Mouse (Mus musculus) C2C12 (cell line): ENCODE data around the gene Fam19a3. TPM values are rescaled to one million over a fixed set of nuclear protein-coding genes. Genes with fewer than 3 reads are reported as not detected.
A peak's percentile ranks its signal among the peaks of the same experiment; 100 is the strongest.

Experiments used
- H3K27me3 ChIP-seq: one replicate; pipeline ENCODE4 v1.6.1; 2011; ENCODE audit not compliant: control insufficient read depth, insufficient read depth, insufficient read length
- H3K36me3 ChIP-seq: one replicate; pipeline ENCODE4 v1.6.1; 2011; ENCODE audit not compliant: control insufficient read depth, insufficient read depth
- H3K4me3 ChIP-seq: one replicate; pipeline ENCODE4 v1.5.1; 2011; ENCODE audit warnings: mild to moderate bottlenecking, control low read depth; ENCODE audit not compliant: poor library complexity, insufficient read depth, severe bottlenecking
- H3K79me2 ChIP-seq: one replicate; pipeline ENCODE4 v1.6.1; 2011; ENCODE audit not compliant: control insufficient read depth, insufficient read depth
- H3K79me3 ChIP-seq: one replicate; pipeline ENCODE4 v1.6.1; 2011; ENCODE audit warnings: low read depth, control low read depth
- H3ac ChIP-seq: one replicate; pipeline ENCODE3; 2011; ENCODE audit warnings: low read depth; ENCODE audit not compliant: control insufficient read depth, insufficient read length
- CEBPB ChIP-seq: IDR thresholded peaks from one replicate; pipeline ENCODE4 v1.6.1; 2011; ENCODE audit warnings: low read depth, mild to moderate bottlenecking, control low read depth, moderate library complexity
- CTCF ChIP-seq: IDR thresholded peaks from one replicate; pipeline ENCODE4 v1.5.1; 2011; ENCODE audit not compliant: control insufficient read depth, insufficient read depth, insufficient read length
- FOSL1 ChIP-seq: IDR thresholded peaks from one replicate; pipeline ENCODE4 v1.8.0; 2011; ENCODE audit warnings: mild to moderate bottlenecking, low read length; ENCODE audit not compliant: poor library complexity, insufficient read depth, severe bottlenecking
- MAX ChIP-seq: IDR thresholded peaks from one replicate; pipeline ENCODE4 v1.6.1; 2011; ENCODE audit warnings: mild to moderate bottlenecking, control low read depth
- MYOD1 ChIP-seq: IDR thresholded peaks from one replicate; pipeline ENCODE4 v1.6.1; 2011; ENCODE audit warnings: low read depth; ENCODE audit not compliant: control insufficient read depth, insufficient read length
- MYOG ChIP-seq: IDR thresholded peaks from one replicate; pipeline ENCODE4 v1.6.1; 2011; ENCODE audit not compliant: control insufficient read depth, insufficient read length; ENCODE audit errors: extremely low read depth
- USF1 ChIP-seq: IDR thresholded peaks from one replicate; pipeline ENCODE4 v1.6.1; 2011; ENCODE audit warnings: low read depth, mild to moderate bottlenecking, control low read depth, moderate library complexity
- polyA plus RNA-seq: library from polyadenylated mRNA; unstranded; fragments of >200 nt; fragmentation: generic; extraction: Trizol; gene quantifications from one replicate; pipeline ENCODE4 v1.2.1, GENCODE M21; 2012; ENCODE audit warnings: missing spikeins

Gene Fam19a3
- polyA plus RNA-seq, 1 experiment, result not detected

DNA sequence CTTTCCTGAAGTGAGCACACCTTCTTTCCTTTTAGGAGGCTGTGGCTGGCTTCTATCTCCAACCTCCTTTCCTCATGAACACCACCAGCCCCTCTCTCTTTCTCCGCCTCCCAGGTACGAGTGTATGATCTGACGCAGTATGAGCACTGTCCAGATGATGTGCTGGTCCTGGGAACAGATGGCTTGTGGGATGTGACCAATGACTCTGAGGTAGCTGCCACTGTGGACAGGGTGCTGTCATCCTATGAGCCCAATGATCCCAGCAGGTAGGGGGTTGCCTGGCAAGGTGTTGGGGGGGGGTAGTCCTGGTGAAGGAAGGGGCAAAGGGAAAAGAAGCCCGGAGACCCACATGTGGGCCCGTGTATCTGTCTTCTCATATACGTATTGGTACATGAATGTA, 3.6 kb upstream of the Fam19a3 start:
- no peak overlapping the region for H3K4me3 ChIP-seq
- TF ChIP-seq CEBPB (no peak), MAX (no peak), MYOD1 (no peak), MYOG (no peak), CTCF (no peak), FOSL1 (no peak), USF1 (no peak)
- H3K79me3 ChIP-seq, result peaks cover 8% of the 10 kb centered on the region
- H3K27me3 ChIP-seq, result no peaks in the 10 kb centered on the region
- peaks cover 14% of the 10 kb centered on the region for H3K79me2 ChIP-seq
- H3K36me3 ChIP-seq, result no peaks in the 10 kb centered on the region
- H3ac ChIP-seq, result no peak overlapping the region

DNA sequence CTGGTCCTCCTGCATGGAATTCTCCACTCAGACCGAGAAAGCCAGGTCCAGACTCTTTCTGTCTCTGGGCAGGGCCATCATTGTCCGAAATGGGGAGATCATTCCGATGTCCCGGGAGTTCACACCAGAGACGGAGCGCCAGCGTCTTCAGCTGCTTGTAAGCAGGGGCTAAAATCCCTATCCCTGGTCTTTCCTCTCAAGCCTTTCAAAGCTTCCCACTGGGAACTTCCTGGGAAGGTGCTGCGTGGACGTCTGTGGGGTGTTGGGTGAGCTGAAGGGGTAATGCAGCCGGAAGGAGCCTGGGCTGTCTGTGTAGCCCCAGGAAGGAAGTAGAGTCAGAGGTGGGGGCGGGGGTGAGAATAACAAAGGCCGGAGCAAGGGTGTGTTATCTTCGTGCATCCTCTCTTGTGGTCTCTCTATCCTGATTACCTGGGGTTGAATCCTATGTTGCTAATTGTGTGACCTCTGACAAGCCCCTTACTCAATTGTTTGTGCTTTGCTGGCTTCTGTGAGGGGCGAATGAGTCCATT, 2.4 kb upstream of the Fam19a3 start:
- TF ChIP-seq MYOD1 (no peak), MAX (no peak), USF1 (no peak)
- peaks cover 2% of the 10 kb centered on the region for H3K79me3 ChIP-seq
- H3K4me3 ChIP-seq, result no peak overlapping the region
- H3ac ChIP-seq, result no peak overlapping the region
- no peaks in the 10 kb centered on the region for H3K36me3 ChIP-seq
- H3K27me3 ChIP-seq, result no peaks in the 10 kb centered on the region
- H3K79me2 ChIP-seq, result peaks cover 2% of the 10 kb centered on the region

DNA sequence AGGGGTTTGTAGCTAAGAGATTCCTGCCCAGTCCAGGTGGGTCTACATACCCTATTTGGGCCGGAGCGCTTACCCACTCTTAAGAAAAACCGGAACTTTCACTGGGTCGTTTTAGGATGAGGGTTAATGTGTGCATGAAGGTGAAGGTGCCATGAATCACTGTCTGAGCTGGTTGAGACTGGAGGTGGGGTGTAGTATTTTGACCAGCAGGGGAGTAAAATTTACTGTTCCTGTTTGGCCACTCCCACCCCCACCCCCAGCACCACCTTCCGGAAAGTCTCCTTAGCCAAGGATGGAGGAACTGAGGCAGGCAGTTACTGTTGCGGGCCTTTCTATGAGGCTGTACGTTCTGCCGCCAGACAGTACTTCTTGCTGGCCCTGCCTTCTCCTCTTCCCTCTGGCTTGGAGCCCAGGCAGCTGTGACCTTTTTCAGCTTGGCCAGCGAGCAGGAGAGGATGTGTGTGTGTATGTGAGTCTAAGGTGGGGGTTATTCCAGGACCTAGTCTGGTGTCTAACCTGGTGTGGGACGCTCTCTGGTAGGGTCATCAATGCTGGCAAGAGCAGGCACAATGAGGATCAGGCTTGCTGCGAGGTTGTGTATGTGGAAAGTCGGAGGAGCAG, 531 bp upstream of the Fam19a3 start:
- Histone ChIP-seq H3K79me3 (no peaks in the 10 kb centered on the region), H3K27me3 (peaks cover 9% of the 10 kb centered on the region), H3K4me3 (no peak overlapping the region), H3K79me2 (no peaks in the 10 kb centered on the region), H3ac (no peak overlapping the region), H3K36me3 (no peaks in the 10 kb centered on the region)
- TF ChIP-seq MYOG (no peak), CTCF (no peak), MAX (no peak), USF1 (no peak), FOSL1 (no peak), MYOD1 (no peak), CEBPB (no peak)

DNA sequence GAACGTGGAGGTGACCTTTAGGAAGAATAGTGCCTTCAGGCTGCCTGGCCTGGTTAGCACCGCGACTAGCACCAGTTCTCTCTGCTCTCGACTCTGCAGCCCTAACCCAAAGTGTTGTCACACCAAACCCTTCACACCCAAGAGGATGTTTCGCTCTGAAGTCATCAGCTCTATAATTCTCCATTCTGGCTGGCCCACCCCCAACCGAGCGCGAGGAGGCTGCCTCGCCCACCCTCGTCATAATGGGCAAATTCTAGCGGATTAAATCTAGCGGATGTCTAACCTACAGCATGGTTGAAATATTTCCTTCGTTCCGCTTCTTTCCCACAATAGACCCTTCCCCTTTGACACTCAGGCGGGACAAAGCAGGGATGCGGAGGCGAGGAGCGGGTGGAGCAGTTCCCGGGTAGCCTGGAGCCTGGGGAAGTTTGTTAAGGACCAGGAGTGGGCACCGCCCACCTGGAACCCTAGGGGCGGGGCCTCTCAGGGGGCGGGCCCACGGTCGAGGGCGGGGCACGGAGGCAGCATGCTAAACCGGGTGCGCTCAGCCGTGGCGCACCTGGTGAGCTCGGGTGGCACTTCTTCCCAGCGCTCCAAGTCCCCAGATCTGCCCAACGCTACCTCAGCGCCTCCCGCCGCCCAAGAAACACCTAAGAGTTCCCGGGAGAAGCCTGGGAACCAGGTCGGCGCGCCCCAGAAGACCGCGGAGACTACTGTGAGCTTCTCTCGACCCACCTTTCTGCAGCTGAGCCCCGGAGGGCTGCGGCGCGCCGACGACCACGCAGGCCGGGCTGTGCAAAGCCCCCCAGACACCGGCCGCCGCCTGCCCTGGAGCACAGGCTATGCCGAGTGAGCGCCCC, 849 bp downstream of the Fam19a3 start, which contains the start of gene Ppm1j:
Ppm1j (plus strand) TSS at position 496 of the 860 bp plus-strand sequence.
- peaks cover 17% of the 10 kb centered on the region for H3K27me3 ChIP-seq

DNA sequence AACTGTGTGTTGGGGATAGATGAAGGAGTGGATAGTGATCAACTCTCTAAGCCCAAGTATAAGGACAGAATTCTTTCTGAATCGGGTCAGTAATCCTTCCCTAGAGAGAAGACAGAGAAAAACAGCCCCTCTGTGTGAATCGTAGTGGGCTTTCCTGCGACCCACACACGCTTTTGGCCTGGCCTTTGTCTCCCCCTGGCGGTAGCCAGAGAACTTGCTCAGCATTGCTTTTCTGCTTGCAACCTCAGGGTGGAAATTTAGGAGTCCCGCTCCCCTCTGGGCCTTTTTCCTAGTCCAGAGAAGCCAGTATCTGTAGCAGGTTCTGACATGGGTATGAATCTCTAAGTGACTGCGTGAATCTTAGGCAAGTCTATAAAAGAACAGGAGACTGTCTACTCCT, 1.7 kb downstream of the Fam19a3 start:
- no peak overlapping the region for H3K4me3 ChIP-seq
- H3K27me3 ChIP-seq, result peaks cover 17% of the 10 kb centered on the region
- H3K79me2 ChIP-seq, result no peaks in the 10 kb centered on the region
- H3K79me3 ChIP-seq, result no peaks in the 10 kb centered on the region
- H3ac ChIP-seq, result no peak overlapping the region
- no peaks in the 10 kb centered on the region for H3K36me3 ChIP-seq
- TF ChIP-seq MAX (no peak), CTCF (peak; percentile 82), FOSL1 (no peak), MYOG (no peak)

More for the DNA sequence above, 849 bp downstream of the Fam19a3 start, which contains the start of gene Ppm1j:
- H3ac ChIP-seq, result no peak within 1 kb of the TSS
- TF ChIP-seq FOSL1 (no peak), MYOG (no peak), MAX (no peak), USF1 (no peak), CTCF (no peak), CEBPB (no peak), MYOD1 (no peak)
- H3K79me3 ChIP-seq, result no peaks in the 10 kb centered on the region
- no peaks in the 10 kb centered on the region for H3K79me2 ChIP-seq
- no peak within 1 kb of the TSS for H3K4me3 ChIP-seq
- H3K36me3 ChIP-seq, result no peaks in the 10 kb centered on the region

DNA sequence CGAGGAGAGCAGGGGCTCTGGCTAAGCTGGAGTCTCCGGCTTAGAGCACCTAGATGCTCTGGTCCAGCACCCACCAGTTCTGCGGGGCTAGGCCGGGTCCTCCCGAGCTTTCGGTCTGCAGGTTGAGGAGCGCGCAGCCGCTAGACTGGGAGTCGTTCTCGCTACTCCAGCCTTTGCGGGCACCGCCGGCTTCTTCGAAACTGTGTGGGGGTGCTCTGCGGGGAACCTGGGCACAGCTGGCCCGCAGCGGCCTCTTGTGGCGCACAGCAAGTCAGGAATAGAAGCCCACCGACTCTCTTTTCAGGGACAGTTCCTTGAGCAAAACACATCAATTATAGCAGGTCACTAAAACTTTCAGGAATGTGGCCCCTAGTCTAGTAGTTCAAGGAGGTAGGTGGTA, 4.3 kb downstream of the Fam19a3 start:
- TF ChIP-seq MYOD1 (no peak), MYOG (no peak), MAX (no peak), USF1 (no peak), FOSL1 (no peak), CTCF (no peak), CEBPB (no peak)
- no peak overlapping the region for H3ac ChIP-seq
- H3K79me2 ChIP-seq, result no peaks in the 10 kb centered on the region
- H3K4me3 ChIP-seq, result no peak overlapping the region
- H3K36me3 ChIP-seq, result no peaks in the 10 kb centered on the region
- H3K79me3 ChIP-seq, result no peaks in the 10 kb centered on the region
- H3K27me3 ChIP-seq, result peaks cover 17% of the 10 kb centered on the region
